In genomic region chr6:126404331-126405070, GRCm38 (mm10) we compare ENCODE assay signal across 9 mouse cellular contexts.
DNase-seq lines count a peak whose midpoint lies in the region; ATAC-seq lines count a peak whose summit lies in the region.
"Had no signal": no experiment of that assay in that cellular context is flagged by ENCODE, and none has a peak within 500 bp of the region (broad histone marks: within the 10 kb centered on the region; RNA-seq: fewer than 3 reads in every experiment).

No protein-coding gene starts in this region.

- 0 out of 2 replicates have a peak, but pooled peaks have one; percentile 30 for ATAC-seq in embryonic facial prominence, embryonic 14.5 days (ENCODE audit: low read depth)
- no peak for ATAC-seq in embryonic facial prominence, embryonic 15.5 days (ENCODE audit: insufficient number of reproducible peaks, low FRiP score, low TSS enrichment, low read depth)
- ATAC-seq in kidney, embryonic 16.5 days (ENCODE audit: low FRiP score, low TSS enrichment), result peak; percentile 61
- no peak for ATAC-seq in neural tube, embryonic 15.5 days (ENCODE audit: low FRiP score)
- ATAC-seq: hindbrain, postnatal 0 days had no signal

- no peaks in the 10 kb centered on the region for H3K9me3 ChIP-seq in embryonic facial prominence, embryonic 14.5 days (ENCODE audit: control insufficient read depth, low read length)
- H3K9me3 ChIP-seq in embryonic facial prominence, embryonic 10.5 days, result no peaks in the 10 kb centered on the region
- no peaks in the 10 kb centered on the region for H3K9me3 ChIP-seq in embryonic facial prominence, embryonic 15.5 days (replicated peaks)
- no peaks in the 10 kb centered on the region for H3K9me3 ChIP-seq in kidney, embryonic 16.5 days (ENCODE audit: low read length)
- H3K9me3 ChIP-seq in neural tube, embryonic 15.5 days (replicated peaks), result no peaks in the 10 kb centered on the region

- peak; percentile 82 for DNase-seq in embryonic facial prominence, embryonic 14.5 days (ENCODE audit: low spot score)
- no peak for DNase-seq in embryonic facial prominence, embryonic 10.5 days (ENCODE audit: low spot score)
- DNase-seq in lung, postnatal 10 days, result peak; percentile 59
- no peak for DNase-seq in left cerebral cortex, adult 18-20 months (ENCODE audit: low spot score in 2 of 2)
- no peak for DNase-seq in left cerebral cortex, adult 8-10 months (ENCODE audit: low spot score in 2 of 2)

- H3K9ac ChIP-seq in embryonic facial prominence, embryonic 14.5 days (ENCODE audit: low read depth, low read length), result no peak overlapping the region
- no peak overlapping the region for H3K9ac ChIP-seq in embryonic facial prominence, embryonic 15.5 days
- no peak overlapping the region for H3K9ac ChIP-seq in kidney, embryonic 16.5 days (replicated peaks; ENCODE audit: low read length)
- H3K9ac ChIP-seq in neural tube, embryonic 15.5 days (replicated peaks), result no peak overlapping the region

- H3K27me3 ChIP-seq in embryonic facial prominence, embryonic 14.5 days (replicated peaks; ENCODE audit: control insufficient read depth, insufficient read depth, low read length), result no peaks in the 10 kb centered on the region
- H3K27me3 ChIP-seq in embryonic facial prominence, embryonic 10.5 days (replicated peaks; ENCODE audit: low read depth, poor library complexity, severe bottlenecking), result 0 out of 2 replicates have a peak, but pooled peaks cover 5% of the 10 kb centered on the region
- H3K27me3 ChIP-seq in embryonic facial prominence, embryonic 15.5 days, result no peaks in the 10 kb centered on the region
- no peaks in the 10 kb centered on the region for H3K27me3 ChIP-seq in kidney, embryonic 16.5 days (ENCODE audit: insufficient read depth, low read length)
- no peaks in the 10 kb centered on the region for H3K27me3 ChIP-seq in neural tube, embryonic 15.5 days (replicated peaks)

- H3K4me1 ChIP-seq in embryonic facial prominence, embryonic 14.5 days (ENCODE audit: control insufficient read depth, insufficient read depth, low read length), result no peaks in the 10 kb centered on the region
- peaks cover 5% of the 10 kb centered on the region; the same call in 1 of the 2 replicates for H3K4me1 ChIP-seq in embryonic facial prominence, embryonic 10.5 days
- no peaks in the 10 kb centered on the region for H3K4me1 ChIP-seq in embryonic facial prominence, embryonic 15.5 days
- H3K4me1 ChIP-seq in kidney, embryonic 16.5 days (ENCODE audit: insufficient read depth, low read length), result peaks cover 27% of the 10 kb centered on the region
- H3K4me1 ChIP-seq in neural tube, embryonic 15.5 days, result no peaks in the 10 kb centered on the region

- H3K27ac ChIP-seq in embryonic facial prominence, embryonic 14.5 days (replicated peaks; ENCODE audit: low read depth, low read length), result no peak overlapping the region
- H3K27ac ChIP-seq in embryonic facial prominence, embryonic 10.5 days (replicated peaks), result no peak overlapping the region
- H3K27ac ChIP-seq in embryonic facial prominence, embryonic 15.5 days (replicated peaks), result peak overlapping the region; percentile 41; the same call in 1 of the 2 replicates
- H3K27ac ChIP-seq in kidney, embryonic 16.5 days (ENCODE audit: low read length), result peak overlapping the region; percentile 64
- no peak overlapping the region for H3K27ac ChIP-seq in neural tube, embryonic 15.5 days (replicated peaks)
- H3K27ac ChIP-seq: hindbrain, postnatal 0 days had no signal

- 49% methylated on average over 12 of the region's 12 CpGs for whole genome bisulfite sequencing in embryonic facial prominence, embryonic 14.5 days
- 74% methylated on average over 12 of the region's 12 CpGs for WGBS in embryonic facial prominence, embryonic 10.5 days
- 41% methylated on average over 12 of the region's 12 CpGs for WGBS in embryonic facial prominence, embryonic 15.5 days
- WGBS in kidney, embryonic 16.5 days, result 61% methylated on average over 12 of the region's 12 CpGs
- 89% methylated on average over 12 of the region's 12 CpGs for WGBS in neural tube, embryonic 15.5 days

- H3K4me3 ChIP-seq in embryonic facial prominence, embryonic 14.5 days (ENCODE audit: low read depth, low read length), result no peak overlapping the region
- H3K4me3 ChIP-seq in embryonic facial prominence, embryonic 10.5 days, result no peak overlapping the region
- no peak overlapping the region for H3K4me3 ChIP-seq in embryonic facial prominence, embryonic 15.5 days (replicated peaks)
- H3K4me3 ChIP-seq in kidney, embryonic 16.5 days (ENCODE audit: low read length), result no peak overlapping the region
- no peak overlapping the region for H3K4me3 ChIP-seq in neural tube, embryonic 15.5 days (replicated peaks)

- no peak overlapping the region for H3K4me2 ChIP-seq in embryonic facial prominence, embryonic 14.5 days (ENCODE audit: low read depth, low read length)
- H3K4me2 ChIP-seq in embryonic facial prominence, embryonic 15.5 days (replicated peaks), result no peak overlapping the region
- H3K4me2 ChIP-seq in kidney, embryonic 16.5 days (replicated peaks; ENCODE audit: low read depth, low read length), result no peak overlapping the region
- H3K4me2 ChIP-seq in neural tube, embryonic 15.5 days, result no peak overlapping the region

- no peaks in the 10 kb centered on the region for H3K36me3 ChIP-seq in embryonic facial prominence, embryonic 14.5 days (ENCODE audit: control insufficient read depth, insufficient read depth, low read length)
- no peaks in the 10 kb centered on the region for H3K36me3 ChIP-seq in embryonic facial prominence, embryonic 10.5 days (replicated peaks)
- no peaks in the 10 kb centered on the region for H3K36me3 ChIP-seq in embryonic facial prominence, embryonic 15.5 days
- H3K36me3 ChIP-seq in kidney, embryonic 16.5 days (ENCODE audit: insufficient read depth, low read length), result no peaks in the 10 kb centered on the region
- no peaks in the 10 kb centered on the region for H3K36me3 ChIP-seq in neural tube, embryonic 15.5 days

Comparison
In these comparisons a context has a peak if more than half of its experiments do, and no peak if none do; other contexts are left out.
1. ATAC-seq: peak in embryonic facial prominence, embryonic 14.5 days (single experiment) and kidney, embryonic 16.5 days (single experiment); none in embryonic facial prominence, embryonic 15.5 days (single experiment) and neural tube, embryonic 15.5 days (single experiment).
2. DNase-seq: peak in embryonic facial prominence, embryonic 14.5 days (single experiment) and lung, postnatal 10 days (single experiment); none in embryonic facial prominence, embryonic 10.5 days (single experiment), left cerebral cortex, adult 18-20 months (0 of 2) and left cerebral cortex, adult 8-10 months (0 of 2).
3. H3K27ac ChIP-seq: peak in embryonic facial prominence, embryonic 15.5 days (single experiment) and kidney, embryonic 16.5 days (single experiment); none in embryonic facial prominence, embryonic 14.5 days (single experiment), embryonic facial prominence, embryonic 10.5 days (single experiment) and neural tube, embryonic 15.5 days (single experiment).